Comparison of ENCODE assay signal across 17 mouse cellular contexts in genomic region chr6:28978031-28978430, GRCm38 (mm10).
DNase-seq lines count a peak whose midpoint lies in the region; ATAC-seq and TF ChIP-seq lines count a peak whose summit lies in the region.
"Had no signal": no experiment of that assay in that cellular context is flagged by ENCODE, and none has a peak within 500 bp of the region (broad histone marks: within the 10 kb centered on the region; RNA-seq: fewer than 3 reads in every experiment).

No protein-coding gene starts in this region.

- POLR2A ChIA-PET in Patski (lab: Charles Lee) = no interaction called here

- TF ChIP-seq CTCF in Patski (IDR thresholded peaks at IDR 0.05) = no peak

- DNase-seq in cerebellum, adult 11-12 months = peak; percentile 64
- DNase-seq in Patski (ENCODE audit: low read depth, low spot score) = peak; percentile 73
- DNase-seq in cerebellum, adult 8-10 months = peak; percentile 45
- peak; percentile 47 to 60 for DNase-seq in cerebellum, postnatal 14 days
- DNase-seq in kidney, postnatal 4 days = no peak
- no peak for DNase-seq in frontal cortex, postnatal 10 days (ENCODE audit: low spot score in 2 of 2)
- DNase-seq in yolk sac, embryonic 10.5 days (ENCODE audit: low spot score) = no peak
- DNase-seq: adrenal gland, adult 2 months; adrenal gland, postnatal 25 days; embryo, embryonic 11 days; gastrocnemius, postnatal 14 days; heart, adult 2 months; heart, postnatal 14 days; kidney, adult 11 months had no signal

- CTCF ChIA-PET in Patski (lab: Charles Lee) = interaction anchor here (1.0 to 1.3 kb wide), 2 partner anchors 47 to 556 kb away, joined by 3 read pairs; no protein-coding TSS in a partner anchor

- in situ Hi-C loops in Patski (cut with MboI; ENCODE audit: low pct_unique_long_range_greater_than_20kb) = no loop called here

- no peaks in the 10 kb centered on the region for H3K27me3 ChIP-seq in Patski

- no peak for ATAC-seq in cerebellum, adult (ENCODE audit: insufficient number of reproducible peaks, low FRiP score, low TSS enrichment)
- peak; percentile 37 for ATAC-seq in Patski
- ATAC-seq: forebrain, embryonic 15.5 days; hindbrain, postnatal 0 days had no signal

Comparison
In these comparisons a context has a peak if more than half of its experiments do, and no peak if none do; other contexts are left out.
1. DNase-seq: peak in cerebellum, adult 11-12 months (single experiment), Patski (single experiment), cerebellum, adult 8-10 months (single experiment) and cerebellum, postnatal 14 days (2 of 2); none in kidney, postnatal 4 days (0 of 2), frontal cortex, postnatal 10 days (0 of 2) and yolk sac, embryonic 10.5 days (single experiment).